Mouse (Mus musculus): ENCODE measurements around the gene Ubald1.

GRCm38 (mm10) chr16:4898881-4899280, 18.8 kb upstream of the Ubald1 start:
- TF ChIP-seq CTCF (IDR thresholded peaks at IDR 0.05; ENCODE audit: low read depth, low read length) (no peak), POLR2A (IDR thresholded peaks at IDR 0.05; ENCODE audit: insufficient read depth, low read length) (no peak)

All from ES-Bruce4 (cell line).